Mouse (Mus musculus): ENCODE data around the gene Asic4. TPM values are rescaled to one million over a fixed set of nuclear protein-coding genes. Genes with fewer than 3 reads are reported as not detected.

Asic4 gene
- total and polyA plus RNA-seq, 3 experiments = not detected

DNA sequence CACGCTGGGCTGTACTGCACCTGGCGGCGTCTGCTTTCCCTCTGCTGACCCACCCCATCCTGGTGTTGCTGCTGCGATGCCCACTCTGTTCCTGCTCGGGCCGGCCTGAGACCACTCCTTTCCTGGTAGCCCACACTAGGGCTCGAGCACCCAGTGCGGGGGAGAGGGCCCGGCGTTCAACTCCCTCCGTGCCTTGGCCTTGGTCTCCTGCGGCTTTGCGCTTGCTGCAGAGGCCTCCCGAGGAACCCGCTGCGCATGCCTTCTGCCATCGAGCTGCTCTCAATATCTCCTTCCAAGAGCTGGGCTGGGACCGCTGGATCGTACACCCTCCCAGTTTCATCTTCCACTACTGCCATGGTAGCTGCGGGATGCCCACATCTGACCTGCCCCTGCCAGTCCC lies 59.4 kb downstream of the Asic4 start:
- WGBS = 70% methylated on average over 20 of the region's 20 CpGs
- H3K4me1 ChIP-seq (ENCODE audit: control insufficient read depth, insufficient read depth, low read length) = peaks cover 4% of the 10 kb centered on the region; the same call in 1 of the 2 replicates
- no peaks in the 10 kb centered on the region for H3K36me3 ChIP-seq (ENCODE audit: control insufficient read depth, insufficient read depth, low read length)
- intact Hi-C loops (cut with DNase I) = loop anchor here (5.0 kb wide), 1 partner anchor 38 kb away; the partner anchor contains the start of gene Slc4a3
- H3K79me2 ChIP-seq (replicated peaks; ENCODE audit: control insufficient read depth, insufficient read depth, low read length) = no peaks in the 10 kb centered on the region
- TF ChIP-seq POLR2A (IDR thresholded peaks at IDR 0.05; ENCODE audit: insufficient read depth, low read depth, low read length) (no peak), CTCF (IDR thresholded peaks at IDR 0.05) (no peak), EP300 (IDR thresholded peaks at IDR 0.05; ENCODE audit: insufficient read depth, low read depth, low read length) (no peak)
- H3K27ac ChIP-seq = no peak overlapping the region
- H3K27me3 ChIP-seq (ENCODE audit: control insufficient read depth, insufficient read depth, low read length) = no peaks in the 10 kb centered on the region
- no peak overlapping the region for H3K4me3 ChIP-seq
- H3K9ac ChIP-seq (ENCODE audit: low read depth, low read length) = no peak overlapping the region
- no peak for DNase-seq

DNA sequence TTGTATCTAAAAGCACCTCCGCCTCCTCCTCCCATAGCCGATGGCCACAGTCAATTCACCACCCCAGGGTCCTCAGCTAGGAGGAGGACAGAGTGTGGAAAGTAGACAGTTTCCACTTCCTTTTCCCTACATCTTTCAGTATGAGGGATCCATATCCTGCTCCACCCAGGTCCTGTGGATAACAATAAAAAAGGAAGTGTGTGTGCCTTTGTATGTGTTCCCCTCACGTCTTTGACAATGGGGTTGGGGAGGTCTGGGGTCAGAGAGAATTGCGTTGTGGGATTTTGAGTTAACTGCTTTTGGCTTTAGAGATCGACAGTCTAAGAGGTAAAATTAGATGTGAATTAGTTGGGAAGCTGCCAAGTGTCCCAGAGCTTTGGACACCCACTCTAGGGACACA lies 59.9 kb downstream of the Asic4 start:
- H3K36me3 ChIP-seq (ENCODE audit: control insufficient read depth, insufficient read depth, low read length) = no peaks in the 10 kb centered on the region
- H3K4me3 ChIP-seq = no peak overlapping the region
- H3K9ac ChIP-seq (ENCODE audit: low read depth, low read length) = no peak overlapping the region
- no peak for TF ChIP-seq EP300 (IDR thresholded peaks at IDR 0.05; ENCODE audit: insufficient read depth, low read depth, low read length)
- TF ChIP-seq CTCF (IDR thresholded peaks at IDR 0.05) = no peak
- no peak for TF ChIP-seq POLR2A (IDR thresholded peaks at IDR 0.05; ENCODE audit: insufficient read depth, low read depth, low read length)
- H3K27ac ChIP-seq = no peak overlapping the region
- H3K4me1 ChIP-seq (ENCODE audit: control insufficient read depth, insufficient read depth, low read length) = peaks cover 4% of the 10 kb centered on the region; the same call in 1 of the 2 replicates
- H3K27me3 ChIP-seq (ENCODE audit: control insufficient read depth, insufficient read depth, low read length) = no peaks in the 10 kb centered on the region
- no peaks in the 10 kb centered on the region for H3K79me2 ChIP-seq (replicated peaks; ENCODE audit: control insufficient read depth, insufficient read depth, low read length)
- intact Hi-C loops (cut with DNase I) = no loop called here
- no peak for DNase-seq
- 28% methylated on average over 5 of the region's 5 CpGs for WGBS

DNA sequence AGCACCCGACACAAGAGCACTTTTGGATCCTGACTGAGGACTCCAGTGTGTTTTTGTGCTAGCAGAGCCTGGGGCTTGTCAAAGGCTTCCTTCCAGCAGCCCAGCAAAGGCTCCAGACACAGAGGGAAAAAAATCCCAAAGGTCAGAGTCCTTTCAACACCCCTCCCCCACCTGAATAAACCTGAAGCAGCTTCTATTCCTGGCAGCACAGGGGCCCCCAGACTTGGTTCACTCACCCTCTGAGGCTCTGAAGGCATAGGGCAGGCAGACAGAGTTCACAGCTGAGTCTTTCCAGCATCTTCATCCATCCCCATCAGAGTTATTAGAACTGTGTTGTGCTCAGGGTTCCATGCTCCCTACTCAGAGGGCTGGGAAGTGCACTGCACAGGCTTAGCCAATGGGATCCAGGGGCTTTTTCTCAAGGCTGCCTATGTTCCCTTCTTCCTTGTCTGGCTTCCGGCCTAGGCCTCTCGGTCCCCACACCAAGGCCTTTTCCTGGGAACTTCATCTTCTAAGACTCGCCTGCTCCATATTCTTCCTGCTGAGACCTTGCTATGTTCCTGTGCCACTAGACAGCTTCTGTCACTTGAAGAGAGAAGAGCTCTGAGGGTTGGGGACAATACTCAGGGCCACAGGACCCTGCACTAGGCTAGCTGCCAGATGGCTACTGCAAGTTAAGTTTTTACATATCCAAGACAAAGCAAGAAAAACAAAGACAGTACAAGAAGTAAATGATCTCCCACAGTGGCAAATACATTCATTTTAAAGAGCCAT lies 61.4 kb downstream of the Asic4 start:
- H3K79me2 ChIP-seq (replicated peaks; ENCODE audit: control insufficient read depth, insufficient read depth, low read length) = no peaks in the 10 kb centered on the region
- H3K27ac ChIP-seq = no peak overlapping the region
- H3K36me3 ChIP-seq (ENCODE audit: control insufficient read depth, insufficient read depth, low read length) = no peaks in the 10 kb centered on the region
- no peak overlapping the region for H3K4me3 ChIP-seq
- H3K9ac ChIP-seq (ENCODE audit: low read depth, low read length) = no peak overlapping the region
- no peaks in the 10 kb centered on the region for H3K27me3 ChIP-seq (ENCODE audit: control insufficient read depth, insufficient read depth, low read length)
- peaks cover 4% of the 10 kb centered on the region; the same call in 1 of the 2 replicates for H3K4me1 ChIP-seq (ENCODE audit: control insufficient read depth, insufficient read depth, low read length)
- TF ChIP-seq CTCF (IDR thresholded peaks at IDR 0.05) = no peak
- TF ChIP-seq EP300 (IDR thresholded peaks at IDR 0.05; ENCODE audit: insufficient read depth, low read depth, low read length) = no peak
- no peak for TF ChIP-seq POLR2A (IDR thresholded peaks at IDR 0.05; ENCODE audit: insufficient read depth, low read depth, low read length)
- WGBS = 58% methylated on average over 4 of the region's 4 CpGs
- intact Hi-C loops (cut with DNase I) = no loop called here
- no peak for DNase-seq

DNA sequence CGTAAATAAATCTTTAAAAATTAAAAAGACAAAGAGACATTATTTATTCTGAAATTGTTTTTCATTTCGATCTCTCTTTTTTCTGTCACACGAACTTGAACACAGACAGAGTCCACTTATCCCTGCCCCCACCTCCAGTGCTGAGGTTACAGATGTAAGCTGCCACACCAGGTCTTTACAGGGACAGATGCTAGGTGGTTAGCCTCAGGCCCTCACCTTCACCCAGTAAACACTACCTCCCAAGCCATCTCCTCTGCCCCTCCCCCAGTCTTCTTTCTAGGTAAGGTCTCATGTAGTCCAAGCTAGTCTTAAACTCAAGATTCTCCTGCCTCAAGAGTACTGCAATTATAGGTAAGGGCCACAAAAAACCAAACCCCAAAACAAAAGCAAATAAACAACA lies 62.3 kb downstream of the Asic4 start:
- H3K36me3 ChIP-seq (ENCODE audit: control insufficient read depth, insufficient read depth, low read length) = no peaks in the 10 kb centered on the region
- intact Hi-C loops (cut with DNase I) = no loop called here
- H3K27ac ChIP-seq = no peak overlapping the region
- no peak overlapping the region for H3K9ac ChIP-seq (ENCODE audit: low read depth, low read length)
- no peaks in the 10 kb centered on the region for H3K27me3 ChIP-seq (ENCODE audit: control insufficient read depth, insufficient read depth, low read length)
- no peak overlapping the region for H3K4me3 ChIP-seq
- H3K4me1 ChIP-seq (ENCODE audit: control insufficient read depth, insufficient read depth, low read length) = peaks cover 4% of the 10 kb centered on the region; the same call in 1 of the 2 replicates
- TF ChIP-seq CTCF (IDR thresholded peaks at IDR 0.05) = no peak
- TF ChIP-seq EP300 (IDR thresholded peaks at IDR 0.05; ENCODE audit: insufficient read depth, low read depth, low read length) = no peak
- no peak for TF ChIP-seq POLR2A (IDR thresholded peaks at IDR 0.05; ENCODE audit: insufficient read depth, low read depth, low read length)
- H3K79me2 ChIP-seq (replicated peaks; ENCODE audit: control insufficient read depth, insufficient read depth, low read length) = no peaks in the 10 kb centered on the region
- WGBS = 93% methylated on average over 3 of the region's 3 CpGs
- DNase-seq = no peak

DNA sequence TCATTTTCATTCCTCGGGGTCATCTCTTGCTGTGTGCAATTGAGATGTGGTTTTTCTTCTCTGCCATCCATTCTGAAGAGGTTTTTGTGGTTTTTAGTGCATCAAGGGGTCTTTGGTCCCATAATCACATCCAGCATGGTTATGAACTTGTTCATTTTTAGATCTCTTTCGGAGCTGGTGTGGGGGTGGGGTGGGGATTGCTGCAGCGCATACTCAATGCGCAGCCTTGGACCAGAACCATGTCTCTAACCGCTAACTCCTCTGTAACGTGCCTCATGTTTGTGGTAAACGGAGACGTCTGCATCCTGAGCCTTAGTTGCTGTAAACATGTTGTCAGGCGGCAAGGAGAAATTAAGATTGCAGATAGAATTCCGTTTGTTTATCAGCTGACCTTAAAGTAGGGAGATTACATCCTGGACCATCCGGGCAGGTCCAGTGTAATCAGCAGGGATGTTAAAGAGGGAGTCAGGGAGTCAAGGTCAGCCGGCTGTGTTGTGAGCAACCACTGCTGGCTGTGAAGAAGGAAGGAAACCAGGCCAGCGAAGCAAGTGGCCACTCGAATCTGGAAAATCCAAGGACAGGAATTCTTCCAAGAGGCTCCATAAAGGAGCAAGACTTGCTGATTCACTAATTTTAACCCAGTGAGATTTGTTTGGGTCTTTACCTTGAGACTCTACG lies 66.6 kb downstream of the Asic4 start:
- no peaks in the 10 kb centered on the region for H3K4me1 ChIP-seq (ENCODE audit: control insufficient read depth, insufficient read depth, low read length)

DNA sequence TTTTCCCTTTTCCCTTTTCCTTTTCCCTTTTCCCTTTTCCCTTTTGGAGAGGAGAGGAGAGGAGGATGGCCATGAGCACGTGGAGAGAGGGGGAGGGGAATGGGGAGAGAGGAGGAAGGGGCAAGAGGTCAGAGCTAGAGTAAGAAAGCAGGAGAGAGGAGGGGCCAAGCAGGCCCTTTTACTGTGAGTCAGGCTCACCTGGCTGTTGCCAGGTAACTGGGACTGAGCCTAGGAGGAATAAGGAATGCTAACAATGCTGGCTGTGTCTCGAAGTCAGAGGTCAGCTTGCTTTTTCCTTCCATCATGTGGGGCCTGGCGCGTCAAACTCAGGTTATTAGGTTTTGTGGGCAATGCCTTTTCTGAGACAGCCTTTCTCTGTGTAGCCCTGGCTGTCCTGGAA lies 67.7 kb downstream of the Asic4 start:
- intact Hi-C loops (cut with DNase I) = no loop called here
- no peak overlapping the region for H3K9ac ChIP-seq (ENCODE audit: low read depth, low read length)
- no peak for DNase-seq
- no peak overlapping the region for H3K4me3 ChIP-seq
- no peak for TF ChIP-seq POLR2A (IDR thresholded peaks at IDR 0.05; ENCODE audit: insufficient read depth, low read depth, low read length)
- TF ChIP-seq EP300 (IDR thresholded peaks at IDR 0.05; ENCODE audit: insufficient read depth, low read depth, low read length) = no peak
- TF ChIP-seq CTCF (IDR thresholded peaks at IDR 0.05) = no peak
- H3K79me2 ChIP-seq (replicated peaks; ENCODE audit: control insufficient read depth, insufficient read depth, low read length) = no peaks in the 10 kb centered on the region
- 79% methylated on average over 4 of the region's 4 CpGs for WGBS
- no peaks in the 10 kb centered on the region for H3K4me1 ChIP-seq (ENCODE audit: control insufficient read depth, insufficient read depth, low read length)
- H3K27ac ChIP-seq = no peak overlapping the region
- H3K27me3 ChIP-seq (ENCODE audit: control insufficient read depth, insufficient read depth, low read length) = no peaks in the 10 kb centered on the region
- no peaks in the 10 kb centered on the region for H3K36me3 ChIP-seq (ENCODE audit: control insufficient read depth, insufficient read depth, low read length)

More for the DNA sequence above, 66.6 kb downstream of the Asic4 start:
- Histone ChIP-seq H3K9ac (ENCODE audit: low read depth, low read length) (no peak overlapping the region), H3K4me3 (no peak overlapping the region), H3K79me2 (replicated peaks; ENCODE audit: control insufficient read depth, insufficient read depth, low read length) (no peaks in the 10 kb centered on the region), H3K27ac (no peak overlapping the region), H3K27me3 (ENCODE audit: control insufficient read depth, insufficient read depth, low read length) (no peaks in the 10 kb centered on the region), H3K36me3 (ENCODE audit: control insufficient read depth, insufficient read depth, low read length) (no peaks in the 10 kb centered on the region)
- intact Hi-C loops (cut with DNase I) = no loop called here
- TF ChIP-seq POLR2A (IDR thresholded peaks at IDR 0.05; ENCODE audit: insufficient read depth, low read depth, low read length) = no peak
- no peak for DNase-seq
- WGBS = 39% methylated on average over 15 of the region's 15 CpGs

All from heart, adult 2 months (tissue).